Mouse (Mus musculus): Measurements from ENCODE around the gene Ptpn20. TPM values are rescaled to one million over a fixed set of nuclear protein-coding genes. Genes with fewer than 3 reads are reported as not detected.
A peak's percentile ranks its signal among the peaks of the same experiment; 100 is the strongest.

Gene Ptpn20
- polyA plus RNA-seq, 1 experiment from 2014 or later, result 0.33 TPM

DNA sequence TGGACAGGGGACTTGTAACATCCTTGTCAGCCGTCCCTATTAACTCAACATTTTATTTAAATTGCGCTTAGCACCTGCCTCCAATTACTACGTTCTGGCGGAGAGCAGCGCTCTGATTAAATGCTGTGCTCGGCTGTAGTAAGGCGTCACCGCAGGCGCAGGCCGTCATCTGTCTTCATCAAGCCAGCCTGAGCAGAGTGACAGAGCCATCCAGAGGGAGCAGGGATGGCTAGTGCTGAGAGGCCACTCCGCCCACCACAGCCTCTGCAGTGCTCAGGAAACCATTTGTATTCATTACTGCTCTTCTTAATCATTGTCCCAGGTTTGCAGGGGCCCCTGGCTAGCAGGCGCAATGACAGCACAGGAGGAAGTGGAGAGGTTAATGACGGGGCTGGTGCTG, 94.7 kb downstream of the Ptpn20 start:
- H3K36me3 ChIP-seq (ENCODE audit: control insufficient read depth, insufficient read depth, low read length), result no peaks in the 10 kb centered on the region
- 0 out of 2 replicates have a peak, but pooled peaks cover 3% of the 10 kb centered on the region for H3K4me1 ChIP-seq (ENCODE audit: control insufficient read depth, insufficient read depth, low read length)
- no peak overlapping the region for H3K9ac ChIP-seq (ENCODE audit: low read depth, low read length)
- peak; percentile 68 for DNase-seq (ENCODE audit: low spot score)
- peak; percentile 82; the same call in 1 of the 2 replicates for ATAC-seq (ENCODE audit: low read depth)
- WGBS, result 21% methylated on average over 13 of the region's 13 CpGs
- no peak overlapping the region for H3K4me3 ChIP-seq (ENCODE audit: low read depth, low read length)
- no peaks in the 10 kb centered on the region for H3K9me3 ChIP-seq (ENCODE audit: control insufficient read depth, low read length)
- H3K4me2 ChIP-seq (ENCODE audit: low read depth, low read length), result no peak overlapping the region
- H3K27ac ChIP-seq (replicated peaks; ENCODE audit: low read depth, low read length), result no peak overlapping the region
- no peaks in the 10 kb centered on the region for H3K27me3 ChIP-seq (replicated peaks; ENCODE audit: control insufficient read depth, insufficient read depth, low read length)

DNA sequence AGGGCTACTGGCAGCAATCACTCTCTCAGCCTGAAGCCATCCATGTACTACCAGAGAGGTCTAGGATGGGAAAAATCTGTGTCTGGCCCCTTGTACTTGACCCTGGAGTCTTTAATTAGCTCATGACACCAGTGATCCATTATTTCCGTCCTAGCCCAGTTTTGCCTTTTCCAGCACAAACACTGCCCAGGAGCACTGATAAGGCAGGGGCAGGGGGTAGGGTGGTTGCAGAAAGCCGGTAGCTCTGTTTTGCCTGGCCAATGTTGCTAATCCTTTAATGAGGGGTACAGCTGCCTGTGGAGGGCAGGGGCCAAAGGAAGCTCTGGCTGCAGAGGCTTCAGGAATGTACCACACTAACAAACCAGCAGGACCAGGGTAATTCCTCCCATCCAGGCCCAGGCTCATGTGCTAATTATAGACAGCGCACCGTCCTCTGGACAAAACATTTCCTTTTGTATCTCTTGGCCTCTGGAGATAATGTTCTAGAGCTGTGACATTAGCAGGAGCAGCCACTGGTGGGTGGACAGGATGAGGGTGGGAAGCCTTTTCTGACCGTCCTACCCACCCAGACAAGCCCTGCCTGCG, 98.5 kb downstream of the Ptpn20 start:
- no peak overlapping the region for H3K4me3 ChIP-seq (ENCODE audit: low read depth, low read length)
- DNase-seq (ENCODE audit: low spot score) (no peak), ATAC-seq (ENCODE audit: low read depth) (no peak)
- WGBS, result 34% methylated on average over 6 of the region's 6 CpGs
- peaks cover 11% of the 10 kb centered on the region; the same call in 1 of the 2 replicates for H3K4me1 ChIP-seq (ENCODE audit: control insufficient read depth, insufficient read depth, low read length)
- no peak overlapping the region for H3K27ac ChIP-seq (replicated peaks; ENCODE audit: low read depth, low read length)
- no peak overlapping the region for H3K9ac ChIP-seq (ENCODE audit: low read depth, low read length)
- H3K4me2 ChIP-seq (ENCODE audit: low read depth, low read length), result no peak overlapping the region
- H3K36me3 ChIP-seq (ENCODE audit: control insufficient read depth, insufficient read depth, low read length), result no peaks in the 10 kb centered on the region
- no peaks in the 10 kb centered on the region for H3K9me3 ChIP-seq (ENCODE audit: control insufficient read depth, low read length)
- no peaks in the 10 kb centered on the region for H3K27me3 ChIP-seq (replicated peaks; ENCODE audit: control insufficient read depth, insufficient read depth, low read length)

DNA sequence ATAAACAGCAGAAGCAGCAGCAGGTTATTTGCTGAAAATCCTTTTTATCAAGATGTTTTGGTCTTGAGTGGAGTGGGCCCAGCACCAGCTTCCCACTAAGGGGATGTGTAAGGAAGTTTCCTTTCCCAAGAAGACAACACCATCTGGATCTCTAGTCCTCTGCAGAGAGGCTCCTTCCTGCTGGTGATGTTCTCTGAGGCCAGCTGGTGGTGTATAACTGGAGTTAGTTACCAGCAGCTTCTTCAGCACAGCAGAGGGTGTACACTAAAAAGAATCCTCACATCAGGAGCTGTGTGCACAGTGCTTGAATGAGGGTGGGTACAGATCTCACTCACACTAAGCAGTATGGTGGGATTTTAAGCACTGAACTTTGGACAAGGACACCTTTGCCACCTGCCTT, 100.0 kb downstream of the Ptpn20 start:
- Histone ChIP-seq H3K36me3 (ENCODE audit: control insufficient read depth, insufficient read depth, low read length) (no peaks in the 10 kb centered on the region), H3K4me2 (ENCODE audit: low read depth, low read length) (no peak overlapping the region), H3K9me3 (ENCODE audit: control insufficient read depth, low read length) (no peaks in the 10 kb centered on the region), H3K4me1 (ENCODE audit: control insufficient read depth, insufficient read depth, low read length) (peaks cover 8% of the 10 kb centered on the region; the same call in 1 of the 2 replicates), H3K4me3 (ENCODE audit: low read depth, low read length) (no peak overlapping the region), H3K27me3 (replicated peaks; ENCODE audit: control insufficient read depth, insufficient read depth, low read length) (no peaks in the 10 kb centered on the region), H3K9ac (ENCODE audit: low read depth, low read length) (no peak overlapping the region), H3K27ac (replicated peaks; ENCODE audit: low read depth, low read length) (no peak overlapping the region)
- DNase-seq (ENCODE audit: low spot score) (no peak), ATAC-seq (ENCODE audit: low read depth) (no peak)

Other genes starting within 250 kb of the Ptpn20 start
- gene Mapk8, start 142.0 kb upstream of the Ptpn20 start, polyA plus RNA-seq (2014; fragmentation: Nextera tagmentation; extraction: Ambion mirVana), result 13.1 and 14.4 TPM in 2 replicates
- 0.25 TPM in 1 of 2 replicates, not detected in the other for gene Frmpd2, start 117.5 kb upstream of the Ptpn20 start, polyA plus RNA-seq (2014; fragmentation: Nextera tagmentation; extraction: Ambion mirVana)